Mouse (Mus musculus) liver, embryonic 14.5 days (tissue): ENCODE measurements around the gene Atg5.

Experiments
- CTCF ChIP-seq: IDR thresholded peaks from 2 replicates; pipeline ENCODE4 v1.5.1; 2016; ENCODE audit warnings: antibody characterized with exemption, low read depth, control low read depth
- EP300 ChIP-seq: IDR thresholded peaks from 2 replicates; pipeline ENCODE4 v1.6.1; 2016; ENCODE audit warnings: antibody characterized with exemption, low read depth

GRCm38 (mm10) chr10:44300078-44300477, 31.9 kb downstream of the Atg5 start:
- TF ChIP-seq CTCF, result no peak
- TF ChIP-seq EP300, result no peak
